Comparison of ENCODE assay signal across 25 mouse cellular contexts in the genomic region with DNA sequence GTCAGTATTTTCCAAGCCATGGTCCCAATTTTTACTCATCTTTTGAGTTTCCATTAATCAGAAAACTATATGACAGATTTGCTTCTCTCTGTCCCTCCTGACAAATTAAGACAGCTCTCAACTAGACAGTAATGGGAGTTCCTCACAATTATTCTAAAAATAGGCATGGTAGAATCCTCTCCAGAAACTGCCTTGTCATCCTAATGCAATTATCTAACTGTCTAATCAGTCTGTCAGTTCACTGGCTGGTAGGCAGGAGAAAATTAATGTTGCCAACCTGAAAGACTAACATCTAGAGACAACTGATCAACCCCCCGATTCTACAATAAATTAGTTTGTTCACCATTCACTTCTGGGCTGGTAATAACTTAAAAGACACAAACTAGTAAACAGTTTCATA.
DNase-seq lines count a peak whose midpoint lies in the region; ATAC-seq and TF ChIP-seq lines count a peak whose summit lies in the region.
"Had no signal": no experiment of that assay in that cellular context is flagged by ENCODE, and none has a peak within 500 bp of the region (broad histone marks: within the 10 kb centered on the region; RNA-seq: fewer than 3 reads in every experiment).

No protein-coding gene starts in this region.

- ATAC-seq in forebrain, embryonic 14.5 days = no peak
- ATAC-seq in forebrain, embryonic 11.5 days (replicated peaks; ENCODE audit: low FRiP score) = no peak
- ATAC-seq in midbrain, postnatal 0 days (ENCODE audit: low FRiP score) = no peak
- no peak for ATAC-seq in midbrain, embryonic 16.5 days
- ATAC-seq in liver, embryonic 13.5 days (ENCODE audit: low read depth) = peak; percentile 68
- no peak for ATAC-seq in cerebellum, adult (ENCODE audit: insufficient number of reproducible peaks, low FRiP score, low TSS enrichment)
- ATAC-seq: CD4-positive, CD25-positive, alpha-beta regulatory T cell, adult 4 months; forebrain, embryonic 16.5 days; inflammation-experienced regulatory T-cells, adult 6 months had no signal

- no peak for TF ChIP-seq CTCF in midbrain, postnatal 0 days (IDR thresholded peaks at IDR 0.05)

- H3K9me3 ChIP-seq in forebrain, embryonic 14.5 days (replicated peaks; ENCODE audit: control insufficient read depth, low read length) = no peaks in the 10 kb centered on the region
- H3K9me3 ChIP-seq in forebrain, embryonic 11.5 days (ENCODE audit: control insufficient read depth, low read length) = no peaks in the 10 kb centered on the region
- no peaks in the 10 kb centered on the region for H3K9me3 ChIP-seq in midbrain, postnatal 0 days (ENCODE audit: low read length)
- no peaks in the 10 kb centered on the region for H3K9me3 ChIP-seq in midbrain, embryonic 16.5 days (replicated peaks; ENCODE audit: control insufficient read depth, low read length, poor library complexity, severe bottlenecking)
- H3K9me3 ChIP-seq in liver, embryonic 13.5 days (replicated peaks) = no peaks in the 10 kb centered on the region
- H3K9me3 ChIP-seq: embryonic facial prominence, embryonic 15.5 days; forebrain, embryonic 10.5 days; heart, embryonic 12.5 days; hindbrain, embryonic 10.5 days had no signal

- H3K27me3 ChIP-seq in forebrain, embryonic 14.5 days (replicated peaks; ENCODE audit: control insufficient read depth, insufficient read depth, low read length) = no peaks in the 10 kb centered on the region
- H3K27me3 ChIP-seq in forebrain, embryonic 11.5 days (ENCODE audit: control insufficient read depth, insufficient read depth, low read length) = no peaks in the 10 kb centered on the region
- no peaks in the 10 kb centered on the region for H3K27me3 ChIP-seq in midbrain, postnatal 0 days (ENCODE audit: insufficient read depth, low read length)
- no peaks in the 10 kb centered on the region for H3K27me3 ChIP-seq in midbrain, embryonic 16.5 days (ENCODE audit: control insufficient read depth, insufficient read depth, low read depth, low read length)
- no peaks in the 10 kb centered on the region for H3K27me3 ChIP-seq in liver, embryonic 13.5 days
- H3K27me3 ChIP-seq: embryonic facial prominence, embryonic 15.5 days; heart, embryonic 12.5 days had no signal

- H3K9ac ChIP-seq in forebrain, embryonic 14.5 days (ENCODE audit: low read length) = no peak overlapping the region
- H3K9ac ChIP-seq in forebrain, embryonic 11.5 days (ENCODE audit: low read length) = no peak overlapping the region
- H3K9ac ChIP-seq in midbrain, postnatal 0 days (replicated peaks; ENCODE audit: low read length, poor library complexity, severe bottlenecking) = no peak overlapping the region
- no peak overlapping the region for H3K9ac ChIP-seq in midbrain, embryonic 16.5 days (ENCODE audit: low read depth, low read length)
- no peak overlapping the region for H3K9ac ChIP-seq in liver, embryonic 13.5 days
- H3K9ac ChIP-seq: embryonic facial prominence, embryonic 15.5 days; heart, embryonic 12.5 days; hindbrain, embryonic 14.5 days had no signal

- H3K36me3 ChIP-seq in forebrain, embryonic 14.5 days (ENCODE audit: control insufficient read depth, insufficient read depth, low read length) = no peaks in the 10 kb centered on the region
- no peaks in the 10 kb centered on the region for H3K36me3 ChIP-seq in forebrain, embryonic 11.5 days (ENCODE audit: control insufficient read depth, insufficient read depth, low read length)
- no peaks in the 10 kb centered on the region for H3K36me3 ChIP-seq in midbrain, postnatal 0 days (ENCODE audit: insufficient read depth, low read length)
- no peaks in the 10 kb centered on the region for H3K36me3 ChIP-seq in midbrain, embryonic 16.5 days (ENCODE audit: control insufficient read depth, insufficient read depth, low read length)
- no peaks in the 10 kb centered on the region for H3K36me3 ChIP-seq in liver, embryonic 13.5 days
- H3K36me3 ChIP-seq: embryonic facial prominence, embryonic 15.5 days; forebrain, embryonic 10.5 days; heart, embryonic 12.5 days; hindbrain, embryonic 10.5 days had no signal

- peak; percentile 15 for DNase-seq in forebrain, embryonic 14.5 days (ENCODE audit: low spot score)
- DNase-seq in forebrain, embryonic 11.5 days (ENCODE audit: low spot score) = no peak
- DNase-seq in midbrain, postnatal 0 days (ENCODE audit: low spot score) = peak; percentile 8
- DNase-seq in liver, embryonic 13.5 days = no peak
- DNase-seq in frontal cortex, postnatal 14 days (ENCODE audit: low spot score in 2 of 2) = no peak
- no peak for DNase-seq in Muller cell, postnatal 12 days (ENCODE audit: inconsistent ontology term)
- DNase-seq: adrenal gland, adult 8-10 months; adrenal gland, postnatal 36 days; B cell, adult 2 months; cerebellum, adult 2 months; cerebellum, postnatal 10 days; embryo, embryonic 11 days; gastrocnemius, postnatal 14 days; heart, adult 2 months had no signal

- H3K4me1 ChIP-seq in forebrain, embryonic 14.5 days (ENCODE audit: control insufficient read depth, insufficient read depth, low read length) = no peaks in the 10 kb centered on the region
- no peaks in the 10 kb centered on the region for H3K4me1 ChIP-seq in forebrain, embryonic 11.5 days (replicated peaks; ENCODE audit: control insufficient read depth, insufficient read depth, low read length)
- no peaks in the 10 kb centered on the region for H3K4me1 ChIP-seq in midbrain, postnatal 0 days (ENCODE audit: insufficient read depth, low read length)
- no peaks in the 10 kb centered on the region for H3K4me1 ChIP-seq in midbrain, embryonic 16.5 days (ENCODE audit: control insufficient read depth, insufficient read depth, low read length)
- no peaks in the 10 kb centered on the region for H3K4me1 ChIP-seq in liver, embryonic 13.5 days (replicated peaks)
- H3K4me1 ChIP-seq: embryonic facial prominence, embryonic 15.5 days; forebrain, embryonic 10.5 days; heart, embryonic 12.5 days; hindbrain, embryonic 10.5 days had no signal

- H3K4me2 ChIP-seq in forebrain, embryonic 14.5 days (ENCODE audit: low read length) = no peak overlapping the region
- H3K4me2 ChIP-seq in forebrain, embryonic 11.5 days (ENCODE audit: low read depth, low read length, severe bottlenecking) = no peak overlapping the region
- no peak overlapping the region for H3K4me2 ChIP-seq in midbrain, postnatal 0 days (ENCODE audit: low read depth, low read length, poor library complexity, severe bottlenecking)
- no peak overlapping the region for H3K4me2 ChIP-seq in midbrain, embryonic 16.5 days (ENCODE audit: low read length)
- H3K4me2 ChIP-seq in liver, embryonic 13.5 days = no peak overlapping the region
- H3K4me2 ChIP-seq: embryonic facial prominence, embryonic 15.5 days; heart, embryonic 12.5 days; hindbrain, embryonic 14.5 days had no signal

- H3K4me3 ChIP-seq in forebrain, embryonic 14.5 days (ENCODE audit: low read depth, low read length) = no peak overlapping the region
- H3K4me3 ChIP-seq in forebrain, embryonic 11.5 days (ENCODE audit: low read depth, low read length) = no peak overlapping the region
- no peak overlapping the region for H3K4me3 ChIP-seq in midbrain, postnatal 0 days (ENCODE audit: low read depth, low read length)
- no peak overlapping the region for H3K4me3 ChIP-seq in midbrain, embryonic 16.5 days (ENCODE audit: low read depth, low read length)
- no peak overlapping the region for H3K4me3 ChIP-seq in liver, embryonic 13.5 days (replicated peaks)
- H3K4me3 ChIP-seq: embryonic facial prominence, embryonic 15.5 days; erythroblast, embryonic 14.5 days; forebrain, embryonic 10.5 days; heart, adult 2 months; heart, embryonic 12.5 days; hindbrain, embryonic 10.5 days had no signal

- H3K27ac ChIP-seq in forebrain, embryonic 14.5 days (ENCODE audit: low read depth, low read length) = no peak overlapping the region
- H3K27ac ChIP-seq in forebrain, embryonic 11.5 days (ENCODE audit: low read depth, low read length) = no peak overlapping the region
- H3K27ac ChIP-seq in midbrain, postnatal 0 days (ENCODE audit: low read depth, low read length) = no peak overlapping the region
- no peak overlapping the region for H3K27ac ChIP-seq in midbrain, embryonic 16.5 days (ENCODE audit: low read length)
- H3K27ac ChIP-seq in liver, embryonic 13.5 days = no peak overlapping the region
- H3K27ac ChIP-seq: embryonic facial prominence, embryonic 15.5 days; forebrain, embryonic 10.5 days; heart, adult 2 months; hindbrain, embryonic 10.5 days; hindbrain, embryonic 14.5 days had no signal

- 83% methylated on average over 1 of the region's 1 CpGs for WGBS in forebrain, embryonic 14.5 days
- 80% methylated on average over 1 of the region's 1 CpGs for WGBS in forebrain, embryonic 11.5 days
- 97% methylated on average over 1 of the region's 1 CpGs for WGBS in midbrain, postnatal 0 days
- WGBS in midbrain, embryonic 16.5 days = 90% methylated on average over 1 of the region's 1 CpGs
- 55% methylated on average over 1 of the region's 1 CpGs for WGBS in liver, embryonic 13.5 days (ENCODE audit: insufficient replicate concordance)

Comparison
In these comparisons a context has a peak if more than half of its experiments do, and no peak if none do; other contexts are left out.
1. DNase-seq: peak in forebrain, embryonic 14.5 days (single experiment) and midbrain, postnatal 0 days (single experiment); none in forebrain, embryonic 11.5 days (single experiment), liver, embryonic 13.5 days (single experiment), frontal cortex, postnatal 14 days (0 of 2) and Muller cell, postnatal 12 days (single experiment).